Mouse (Mus musculus): ENCODE measurements at regions not wholly inside any gene's neighbourhood (a gene's known extent, or its start where the extent isn't known, plus 50 kb on each side); places are given as distances from the start of the nearest gene placed in this dataset.

DNA sequence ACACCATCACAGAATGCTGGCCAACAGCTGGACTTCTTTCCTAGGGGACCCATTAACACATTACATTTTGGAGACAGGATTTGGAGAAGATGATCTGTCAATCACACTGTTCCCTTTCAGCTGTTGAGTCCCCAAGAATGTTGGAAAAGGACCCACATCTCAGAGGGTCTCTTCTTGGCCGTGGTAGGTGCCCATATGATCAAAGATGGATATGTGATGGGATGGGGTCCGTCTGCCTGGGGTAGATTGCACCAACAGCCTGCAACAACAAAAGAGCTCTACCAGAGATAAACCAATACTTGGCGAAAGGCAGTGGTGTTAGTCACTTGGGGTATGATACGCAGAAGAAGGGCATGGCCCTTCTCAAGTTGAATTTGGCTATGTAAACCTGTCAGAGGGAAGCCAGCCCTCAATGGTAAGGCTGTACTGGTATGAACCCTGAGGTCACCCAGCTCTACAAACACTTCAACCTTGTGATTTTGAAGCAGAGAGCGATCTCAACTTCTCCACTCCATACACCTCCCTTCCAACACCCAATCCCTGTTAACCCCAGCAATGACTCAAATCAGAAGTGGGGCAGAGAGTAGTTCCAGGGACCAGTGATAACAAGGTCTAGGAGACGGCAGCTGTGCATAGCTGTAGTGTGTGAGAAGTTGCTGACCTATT lies 97.6 kb downstream of the Snx19 start:
- DNase-seq (ENCODE audit: extremely low spot score, low read depth, low spot score) = no peak

DNA sequence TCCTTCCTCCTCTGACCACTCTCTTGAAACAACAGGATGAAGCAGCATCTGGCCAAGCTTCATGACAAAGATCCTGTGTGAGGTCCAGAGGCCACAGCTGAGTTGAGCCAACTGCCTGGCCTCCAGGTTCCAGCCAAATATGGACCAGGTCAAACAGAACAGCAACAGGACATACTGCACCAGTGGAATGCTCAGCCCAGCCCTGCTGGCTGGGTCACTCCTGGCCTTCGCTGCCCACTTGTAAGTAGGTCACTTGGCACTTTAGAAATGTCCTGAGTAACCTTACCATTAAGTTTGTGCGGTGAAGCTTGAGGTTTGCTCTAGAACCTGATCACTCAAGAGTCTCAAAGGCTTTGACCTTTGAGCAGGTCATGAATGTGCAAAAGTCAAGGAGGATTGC lies 96.9 kb downstream of the Snx19 start:
- no peak for DNase-seq (ENCODE audit: extremely low spot score, low read depth, low spot score)

DNA sequence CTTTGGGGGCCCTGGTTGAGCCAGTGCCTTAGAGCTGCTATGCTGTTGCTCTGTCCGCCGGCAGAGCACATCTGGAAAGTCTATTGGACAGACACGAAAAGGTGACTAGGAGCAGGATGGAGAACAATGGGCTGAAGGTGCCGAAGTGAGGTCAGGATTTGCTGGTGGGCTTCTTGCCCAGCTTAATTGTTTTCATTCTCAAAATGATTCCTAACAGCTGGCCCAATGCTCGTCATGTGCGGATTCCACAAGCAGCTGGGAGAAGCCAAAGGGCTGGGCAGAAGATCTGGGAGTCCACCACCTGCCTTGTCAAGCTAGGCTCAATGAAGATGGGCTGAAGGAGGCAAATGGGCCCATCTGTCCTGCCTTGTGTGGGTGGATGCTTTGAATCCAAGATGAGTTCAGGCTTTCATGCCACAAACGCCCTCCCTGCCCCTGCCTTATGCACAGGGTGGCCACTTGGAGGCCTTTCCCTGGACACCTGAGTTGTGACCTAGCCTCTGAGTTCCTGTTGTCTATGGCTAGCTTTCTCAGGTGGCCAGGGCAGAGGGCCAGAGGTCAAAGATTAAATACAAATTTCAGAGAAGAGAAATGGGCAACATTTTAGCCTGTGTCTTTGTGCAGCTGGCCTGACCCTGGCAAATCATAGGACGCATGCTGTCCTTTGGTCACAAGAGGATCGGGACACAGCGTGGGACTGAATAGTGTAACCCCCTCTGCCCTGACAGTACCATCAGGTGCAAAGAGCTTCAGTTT lies 95.9 kb downstream of the Snx19 start:
- DNase-seq (ENCODE audit: extremely low spot score, low read depth, low spot score) = no peak

DNA sequence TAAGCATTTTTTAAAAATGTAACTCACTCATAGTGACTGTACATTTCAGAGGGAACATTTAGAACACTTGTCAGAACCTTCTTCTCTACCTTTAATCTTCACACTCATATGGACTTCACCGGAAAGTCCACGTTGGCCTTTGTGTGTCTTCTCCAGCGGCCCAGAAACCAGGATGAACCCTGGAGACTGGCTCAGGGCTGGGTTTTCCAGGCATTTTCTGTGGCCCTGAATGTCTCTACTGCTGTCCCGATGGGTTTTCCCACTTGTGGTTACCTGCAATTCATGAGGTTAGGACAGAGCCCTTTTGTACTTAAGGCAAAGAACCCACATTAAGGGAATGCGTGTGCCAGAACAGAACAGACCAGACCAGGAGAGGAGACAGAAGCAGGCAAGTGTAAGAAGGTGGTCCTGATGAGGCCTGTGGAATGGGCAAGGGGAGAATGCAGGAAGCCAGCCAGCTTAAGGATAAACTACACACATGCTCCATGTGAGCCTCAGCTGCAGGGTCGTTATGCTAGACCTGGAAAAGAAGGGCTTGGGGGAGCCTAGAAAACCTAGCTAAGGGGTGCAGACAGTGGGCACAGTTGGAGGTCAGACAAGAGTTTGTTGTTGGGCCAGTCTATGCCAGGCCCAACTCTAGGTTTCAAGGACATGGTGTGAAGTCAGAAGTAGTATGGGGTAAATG lies 94.8 kb downstream of the Snx19 start:
- DNase-seq (ENCODE audit: extremely low spot score, low read depth, low spot score) = no peak

DNA sequence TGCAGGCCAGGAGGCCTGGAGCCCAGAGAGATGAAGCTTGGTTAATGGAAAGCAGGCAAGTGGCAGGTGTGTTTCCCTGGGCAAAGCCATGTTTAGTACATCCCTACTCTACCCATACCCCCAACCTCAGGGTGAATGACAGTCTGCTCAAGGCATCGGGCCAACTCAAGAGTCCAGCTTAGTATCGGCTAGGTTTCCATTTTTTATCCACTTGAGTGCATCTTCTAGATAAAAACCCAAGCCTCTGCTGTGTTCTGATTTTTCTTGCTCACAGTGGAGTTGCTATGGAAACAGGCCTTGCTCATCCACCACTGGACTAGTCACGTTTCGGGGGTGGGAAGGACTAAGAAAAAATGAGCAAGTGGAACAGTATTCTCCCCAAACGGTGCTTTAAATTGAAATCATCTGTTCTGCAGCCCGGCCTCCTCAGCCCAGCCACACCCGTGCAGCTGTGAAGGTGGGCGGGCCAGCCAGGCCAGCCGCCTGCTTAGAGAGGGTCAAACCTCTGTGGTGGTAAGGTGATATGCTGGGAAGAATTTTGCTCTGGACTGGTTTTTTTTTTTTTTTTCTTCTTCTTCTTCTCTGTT lies 94.0 kb downstream of the Snx19 start:
- no peak for DNase-seq (ENCODE audit: extremely low spot score, low read depth, low spot score)

DNA sequence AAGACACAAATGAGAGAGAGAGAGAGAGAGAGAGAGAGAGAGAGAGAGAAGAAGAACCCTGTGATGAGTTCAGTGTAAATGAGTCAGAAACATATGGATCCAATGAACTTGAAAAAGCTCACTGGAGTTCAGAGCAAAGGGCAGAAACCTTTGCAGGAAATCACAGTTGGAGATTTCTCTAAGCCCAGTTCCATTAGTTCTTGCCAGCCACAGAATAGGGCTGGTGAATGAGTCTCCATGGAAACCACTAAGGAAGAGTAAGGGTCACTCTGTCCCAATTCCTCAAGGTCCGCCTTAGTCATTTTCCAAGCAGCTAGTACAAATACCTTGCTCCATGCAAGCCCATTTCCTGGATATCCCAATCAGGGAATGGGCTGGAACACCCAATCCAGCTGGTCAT lies 93.2 kb downstream of the Snx19 start:
- DNase-seq (ENCODE audit: extremely low spot score, low read depth, low spot score) = no peak

DNA sequence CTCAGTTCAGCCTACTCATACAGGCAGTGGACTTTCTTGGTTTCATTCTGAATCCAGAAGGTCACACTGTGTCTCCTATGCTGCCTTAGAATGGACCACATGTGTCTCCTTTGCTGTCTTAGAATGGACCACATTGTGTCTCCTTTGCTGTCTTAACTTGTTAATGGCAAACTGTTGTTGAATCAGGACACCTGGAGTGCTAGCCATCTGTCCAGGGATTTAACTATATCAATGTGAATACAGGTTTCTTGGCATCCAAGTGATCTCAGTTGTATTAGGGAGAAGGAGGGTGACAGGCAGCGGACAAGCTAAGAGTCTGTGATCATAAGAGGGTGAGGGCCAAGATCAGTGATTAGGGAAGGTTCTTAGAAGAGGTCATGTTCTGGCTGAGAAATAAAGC lies 92.3 kb downstream of the Snx19 start:
- no peak for DNase-seq (ENCODE audit: extremely low spot score, low read depth, low spot score)

All from hindlimb bud, embryonic 11.5 days (tissue).